Mouse (Mus musculus): ENCODE measurements around the gene Abr.

Abr gene

DNA sequence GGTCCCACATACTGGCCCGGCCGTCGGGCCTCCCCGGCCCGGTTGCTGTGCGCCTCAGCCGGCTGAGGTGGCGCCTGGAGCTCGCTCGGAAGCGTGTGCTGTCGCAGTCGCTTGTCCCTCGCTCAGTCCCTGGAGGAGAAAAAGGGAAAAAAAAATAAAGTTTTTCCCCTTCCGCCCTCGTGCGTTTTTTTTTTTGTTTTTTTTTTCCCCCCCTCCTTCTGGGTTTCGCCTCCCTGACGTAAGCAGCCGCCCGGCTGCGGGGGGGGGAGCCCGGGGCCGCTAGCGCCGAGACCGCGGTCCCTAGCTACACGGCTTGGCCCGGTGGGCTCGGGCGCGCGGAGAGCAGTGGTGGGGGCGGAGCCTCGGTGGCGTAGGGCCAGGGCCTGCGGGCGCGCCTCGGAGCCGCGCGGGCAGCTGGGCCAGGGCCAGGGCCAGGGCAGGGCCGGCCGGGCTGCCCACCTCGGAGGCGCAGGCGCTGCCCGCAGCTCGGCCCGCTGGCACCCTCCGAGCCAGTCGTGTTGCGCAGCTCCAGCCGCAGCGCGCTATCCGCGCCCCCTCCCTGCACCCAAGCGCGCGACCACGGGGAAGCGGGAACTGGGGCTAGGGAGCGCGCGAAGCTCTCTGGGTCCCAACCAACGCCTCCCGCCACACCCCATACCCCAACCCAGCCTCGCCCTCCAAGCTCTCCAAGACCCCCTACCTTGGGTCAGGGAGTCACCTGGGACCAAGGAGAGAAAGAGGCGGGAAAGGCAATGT, 1.3 kb upstream of the Abr start:
- DNase-seq (ENCODE audit: low read depth, low spot score): peak; percentile 15

- DNase-seq (ENCODE audit: low read depth, low spot score): peak; percentile 4
Measured at GRCm38 (mm10) chr11:76622566-76623205, 572 bp upstream of the Abr start.

DNA sequence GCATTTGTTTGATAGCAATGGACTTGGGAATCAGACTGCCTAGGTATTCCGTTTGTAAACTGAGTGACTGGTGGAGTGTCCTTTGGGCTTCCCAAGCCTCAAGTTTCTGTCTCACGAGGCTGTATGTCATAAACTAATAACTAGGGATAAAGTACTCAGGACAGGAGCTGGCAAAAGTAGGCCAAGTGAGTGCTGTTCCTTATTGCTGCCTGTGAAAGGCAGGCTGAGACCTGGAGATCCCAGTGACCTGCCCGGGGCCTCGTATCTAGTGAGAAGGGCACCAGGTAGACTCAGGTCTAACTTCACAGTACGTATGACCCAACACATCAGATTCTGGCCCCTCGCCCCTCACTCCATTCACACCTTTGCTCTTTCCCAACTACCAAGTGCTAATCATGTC, 4.0 kb downstream of the Abr start:
- DNase-seq (ENCODE audit: low read depth, low spot score): no peak

DNA sequence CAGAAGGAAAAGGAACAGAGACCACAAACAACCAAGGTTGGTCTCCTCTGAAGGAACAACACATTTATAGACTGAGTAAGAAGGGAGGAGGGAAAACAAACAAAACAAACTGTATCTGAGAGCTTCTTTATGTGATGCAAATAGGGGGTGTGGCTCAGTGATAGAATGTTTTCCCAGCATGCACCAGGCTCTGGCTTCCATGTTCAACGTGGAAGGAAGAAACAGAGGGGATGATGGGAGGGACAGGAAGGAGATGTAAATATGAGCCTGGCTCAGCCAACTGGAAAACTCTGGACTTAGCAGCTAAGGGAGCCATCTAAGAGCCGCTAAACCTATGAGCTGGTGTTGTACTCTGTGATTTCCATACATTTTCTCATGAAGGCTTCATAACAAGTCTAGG, 7.9 kb downstream of the Abr start:
- no peak for DNase-seq (ENCODE audit: low read depth, low spot score)

- peak; percentile 20 for DNase-seq (ENCODE audit: low read depth, low spot score)
Measured at GRCm38 (mm10) chr11:76612638-76613104, 9.4 kb downstream of the Abr start.

GRCm38 (mm10) chr11:76610948-76611347, 11.2 kb downstream of the Abr start:
- no peak for DNase-seq (ENCODE audit: low read depth, low spot score)

GRCm38 (mm10) chr11:76606521-76606920, 15.6 kb downstream of the Abr start:
- DNase-seq (ENCODE audit: low read depth, low spot score): no peak

DNA sequence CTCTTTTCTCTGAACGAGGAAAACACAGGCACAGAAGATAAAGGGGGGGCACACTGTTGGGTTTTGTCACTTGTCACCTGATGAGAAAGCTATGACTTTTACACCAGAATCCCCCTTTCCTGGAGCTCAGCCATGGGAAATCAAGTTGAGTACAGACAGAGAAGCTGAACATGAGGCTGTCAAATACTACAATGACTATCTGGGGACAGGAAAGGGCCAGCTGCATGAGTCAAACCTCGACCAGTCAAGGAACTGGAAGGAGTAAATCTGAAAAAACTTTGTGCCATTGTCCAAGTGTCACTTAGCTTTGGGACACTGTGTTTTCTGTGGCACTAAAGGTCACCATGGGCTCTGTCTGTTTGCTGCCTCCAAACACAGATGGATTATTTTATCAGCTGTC, 22.9 kb downstream of the Abr start:
- DNase-seq (ENCODE audit: low read depth, low spot score): no peak

GRCm38 (mm10) chr11:76598757-76599156, 23.4 kb downstream of the Abr start:
- DNase-seq (ENCODE audit: low read depth, low spot score): no peak

GRCm38 (mm10) chr11:76593620-76594326, 28.3 kb downstream of the Abr start:
- no peak for DNase-seq (ENCODE audit: low read depth, low spot score)

GRCm38 (mm10) chr11:76589746-76590145, 32.4 kb downstream of the Abr start:
- DNase-seq (ENCODE audit: low read depth, low spot score): no peak

DNA sequence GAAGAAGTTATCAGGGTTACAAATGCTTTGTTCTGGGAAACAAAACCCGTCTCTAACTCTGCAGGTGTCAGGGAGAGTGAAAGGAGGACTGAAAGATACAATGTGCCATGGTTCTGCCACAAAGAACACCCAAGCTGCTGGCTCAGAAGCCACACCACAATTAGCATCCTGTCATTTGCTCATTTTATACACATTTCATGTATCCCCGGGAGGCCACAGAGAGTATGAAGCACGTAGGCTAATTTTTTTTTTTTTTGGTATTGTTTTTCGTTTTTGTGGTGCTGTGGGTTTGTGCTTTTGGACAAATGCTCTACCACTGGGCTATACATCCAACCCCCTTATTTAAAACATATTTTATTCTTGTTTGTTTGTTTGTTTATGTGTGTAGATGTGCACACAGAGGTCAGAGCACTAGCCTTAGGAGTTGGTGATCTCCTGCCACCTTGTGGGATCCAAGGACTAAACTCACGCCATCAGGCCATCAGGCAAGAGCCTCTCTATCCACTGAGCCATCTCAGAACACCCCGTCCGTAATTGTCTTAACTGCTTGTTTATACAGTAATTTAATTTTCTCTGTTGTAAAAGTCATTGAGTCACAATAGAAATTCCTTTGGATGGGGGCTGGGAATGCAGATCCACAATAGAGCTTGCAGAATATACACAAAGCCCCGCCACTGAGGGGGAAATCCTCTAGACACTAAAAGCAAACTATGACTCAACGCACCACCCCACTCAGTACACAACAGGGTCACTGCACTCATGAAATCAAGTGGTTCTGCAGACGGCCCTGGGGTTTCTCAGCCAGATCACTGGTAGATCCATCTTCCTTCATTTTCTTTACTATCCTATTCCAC, 33.3 kb downstream of the Abr start:
- no peak for DNase-seq (ENCODE audit: low read depth, low spot score)

DNA sequence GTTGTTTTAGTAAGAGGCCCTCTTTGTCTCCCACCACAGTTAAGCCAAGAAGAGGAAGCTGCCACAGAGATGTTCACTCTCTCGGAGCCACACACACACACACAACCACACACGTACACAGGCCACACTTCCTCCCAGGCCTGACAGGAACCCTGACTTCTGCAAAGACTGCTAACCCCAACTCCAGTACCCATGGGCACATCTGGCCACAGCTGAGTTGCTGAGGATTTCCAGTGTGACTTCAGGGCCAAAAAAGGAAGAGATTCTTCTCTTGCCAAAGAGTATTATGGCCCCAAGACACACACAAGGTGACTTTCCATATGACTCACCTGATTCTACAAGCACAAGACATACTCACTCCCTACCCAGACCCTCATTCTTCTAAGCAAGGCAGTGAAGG, 34.1 kb downstream of the Abr start:
- DNase-seq (ENCODE audit: low read depth, low spot score): no peak

DNA sequence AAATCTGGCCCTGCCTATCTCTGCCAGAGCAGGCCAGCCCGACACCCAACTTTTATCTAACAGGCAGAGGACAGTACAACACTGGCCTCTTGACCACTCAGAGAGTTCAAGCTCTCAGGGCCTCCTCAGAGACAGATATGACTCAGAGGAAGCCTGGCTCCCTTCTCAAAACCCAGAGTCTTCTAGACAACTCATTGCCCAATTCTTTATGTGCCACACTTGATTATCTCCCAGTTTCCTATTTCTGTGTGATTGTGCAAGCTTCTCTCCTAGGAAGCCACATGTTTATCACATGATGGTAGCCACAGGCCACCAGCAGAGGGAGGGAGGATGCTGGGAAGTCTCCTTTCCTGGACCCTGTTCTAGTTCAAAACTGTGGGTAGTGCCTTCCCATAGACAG, 34.8 kb downstream of the Abr start:
- DNase-seq (ENCODE audit: low read depth, low spot score): no peak

DNA sequence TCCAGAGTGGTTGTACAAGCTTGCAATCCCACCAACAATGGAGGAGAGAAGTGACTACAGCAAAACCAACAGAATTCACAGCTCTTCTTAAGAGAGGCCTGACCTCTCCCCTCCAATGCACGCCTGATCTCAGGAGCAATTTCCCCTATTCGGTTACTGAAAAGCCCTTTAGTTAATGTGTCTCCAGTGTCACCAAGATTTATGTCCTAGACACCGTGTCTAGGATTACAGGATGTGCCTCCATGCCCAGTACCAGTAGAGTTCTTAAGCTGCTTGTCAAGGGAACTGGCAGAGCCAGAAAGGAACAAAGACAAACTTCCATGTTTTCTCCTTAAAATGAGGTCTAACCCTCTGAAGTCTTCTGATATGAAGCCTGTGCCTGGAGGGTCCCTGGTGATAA, 36.0 kb downstream of the Abr start:
- DNase-seq (ENCODE audit: low read depth, low spot score): no peak

DNA sequence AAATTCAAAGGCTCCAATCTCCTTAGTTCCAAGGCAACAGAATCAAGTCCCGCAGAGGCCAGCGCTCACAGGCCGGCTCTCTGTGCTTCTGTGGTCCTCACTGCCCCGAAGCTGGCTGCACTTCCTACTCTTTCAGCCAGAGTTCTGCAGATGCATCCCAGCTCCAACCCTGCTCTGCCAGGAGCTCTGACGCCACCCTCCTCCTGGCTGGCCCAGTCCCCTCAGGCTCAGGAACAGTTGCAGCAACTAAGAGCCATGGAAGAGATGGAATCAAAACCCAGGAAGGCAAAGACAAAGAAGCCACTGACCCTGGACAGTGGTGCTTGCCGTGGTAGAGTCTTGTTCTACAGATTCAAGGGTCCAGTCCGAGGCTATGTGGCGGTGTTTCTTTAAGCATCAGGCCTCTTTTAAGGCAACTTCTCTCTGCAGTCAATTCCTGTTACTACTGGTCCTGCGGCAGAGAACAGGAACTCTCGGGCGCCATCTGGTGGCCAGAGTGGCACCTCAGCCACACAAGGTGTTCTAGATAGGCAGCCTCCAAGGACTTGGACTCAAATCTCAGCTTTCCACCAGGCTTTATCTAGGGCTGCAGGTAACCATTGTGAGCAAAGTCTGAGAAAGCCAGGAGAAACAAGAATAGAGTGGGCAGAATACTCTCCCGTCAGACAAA, 44.4 kb downstream of the Abr start:
- DNase-seq (ENCODE audit: low read depth, low spot score): peak; percentile 90

- peak; percentile 58 for DNase-seq (ENCODE audit: low read depth, low spot score)
Measured at GRCm38 (mm10) chr11:76572820-76573385, 49.2 kb downstream of the Abr start.

DNA sequence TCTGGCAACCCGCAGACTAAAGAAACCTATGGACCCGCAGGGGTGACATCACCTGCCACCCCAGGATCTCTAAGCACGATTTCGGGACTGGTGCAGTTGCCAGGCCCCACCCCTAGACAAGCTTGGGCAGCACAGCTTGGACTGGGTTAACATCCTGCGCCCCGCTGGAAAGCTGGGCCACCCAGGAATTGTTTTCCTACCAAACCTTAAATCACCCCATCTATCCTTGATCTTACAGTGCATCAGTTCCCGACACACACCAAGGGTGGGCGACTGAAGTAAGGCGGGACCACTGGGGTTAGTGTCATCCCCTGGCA, 50.5 kb downstream of the Abr start:
- DNase-seq (ENCODE audit: low read depth, low spot score): no peak

- peak; percentile 10 for DNase-seq (ENCODE audit: low read depth, low spot score)
Measured at GRCm38 (mm10) chr11:76570741-76571612, 51.1 kb downstream of the Abr start.

DNA sequence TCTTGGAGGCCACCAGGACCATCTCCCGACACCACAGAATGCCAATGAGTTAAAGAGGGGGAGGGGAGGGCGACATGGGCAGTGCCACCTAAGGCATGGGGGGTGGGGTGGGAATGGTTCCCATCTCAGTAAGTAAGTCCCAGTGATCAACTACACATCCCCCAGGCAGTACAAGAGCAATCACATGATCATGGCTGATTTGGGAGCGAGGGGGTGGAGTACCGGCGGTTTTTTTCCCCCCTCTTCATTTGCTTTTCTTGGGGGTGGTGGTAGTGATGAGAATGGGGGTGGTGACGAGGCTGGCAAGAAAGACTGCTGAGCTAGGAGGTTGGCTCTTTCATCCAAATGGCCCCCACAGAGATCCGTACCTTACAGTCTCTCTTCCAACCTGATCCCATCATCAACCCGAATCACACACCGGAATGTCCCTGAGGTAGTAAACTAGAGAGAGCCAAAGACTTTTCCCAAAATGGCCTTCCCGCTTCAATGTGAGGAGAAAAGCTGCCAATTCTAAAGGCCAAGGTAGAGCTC, 51.8 kb downstream of the Abr start:
- no peak for DNase-seq (ENCODE audit: low read depth, low spot score)

Data from CD4-positive, CD25-positive, alpha-beta regulatory T cell, adult 2 months (primary cell).